Mouse (Mus musculus): Measurements from ENCODE around the gene Shkbp1. TPM values are rescaled to one million over a fixed set of nuclear protein-coding genes. Genes with fewer than 3 reads are reported as not detected.
A peak's percentile ranks its signal among the peaks of the same experiment; 100 is the strongest.

Gene Shkbp1
- polyA plus RNA-seq, 1 experiment = 41.6 TPM

DNA sequence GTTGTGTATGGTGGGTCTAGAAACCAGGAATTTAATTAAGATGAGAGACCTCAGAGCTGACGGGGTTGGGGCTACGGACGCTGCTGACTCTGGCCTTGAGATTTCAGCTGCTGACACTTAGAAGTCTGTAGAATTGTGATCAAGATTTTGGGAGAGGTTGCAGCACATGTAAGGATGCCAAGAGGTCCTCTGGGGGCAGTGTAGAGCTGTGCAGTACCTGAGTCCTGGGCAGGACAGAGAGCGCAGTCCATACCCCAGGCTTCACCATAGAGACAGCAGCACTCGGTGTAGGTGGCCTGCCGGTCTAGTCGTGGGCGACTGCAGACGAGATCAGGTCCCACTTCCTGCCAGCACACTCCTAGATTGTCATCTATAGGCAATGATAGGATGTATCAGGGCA lies 48.3 kb downstream of the Shkbp1 start:
- Histone ChIP-seq H3K27ac (ENCODE audit: insufficient read depth, low read length) (no peak overlapping the region), H3K27me3 (ENCODE audit: control insufficient read depth, insufficient read depth, low read length) (no peaks in the 10 kb centered on the region), H3K4me3 (replicated peaks; ENCODE audit: insufficient read depth, low read depth, low read length) (no peak overlapping the region), H3K4me1 (ENCODE audit: control insufficient read depth, insufficient read depth, low read length) (peaks cover 4% of the 10 kb centered on the region; the same call in 1 of the 2 replicates)
- WGBS = 77% methylated on average over 9 of the region's 9 CpGs
- TF ChIP-seq CTCF (IDR thresholded peaks at IDR 0.05; ENCODE audit: borderline replicate concordance, insufficient read depth, low read depth, low read length) = peak; percentile 33; the same call in 1 of the 2 replicates
- TF ChIP-seq POLR2A (IDR thresholded peaks at IDR 0.05; ENCODE audit: borderline replicate concordance, insufficient read depth, low read length) = no peak
- no peak for DNase-seq

DNA sequence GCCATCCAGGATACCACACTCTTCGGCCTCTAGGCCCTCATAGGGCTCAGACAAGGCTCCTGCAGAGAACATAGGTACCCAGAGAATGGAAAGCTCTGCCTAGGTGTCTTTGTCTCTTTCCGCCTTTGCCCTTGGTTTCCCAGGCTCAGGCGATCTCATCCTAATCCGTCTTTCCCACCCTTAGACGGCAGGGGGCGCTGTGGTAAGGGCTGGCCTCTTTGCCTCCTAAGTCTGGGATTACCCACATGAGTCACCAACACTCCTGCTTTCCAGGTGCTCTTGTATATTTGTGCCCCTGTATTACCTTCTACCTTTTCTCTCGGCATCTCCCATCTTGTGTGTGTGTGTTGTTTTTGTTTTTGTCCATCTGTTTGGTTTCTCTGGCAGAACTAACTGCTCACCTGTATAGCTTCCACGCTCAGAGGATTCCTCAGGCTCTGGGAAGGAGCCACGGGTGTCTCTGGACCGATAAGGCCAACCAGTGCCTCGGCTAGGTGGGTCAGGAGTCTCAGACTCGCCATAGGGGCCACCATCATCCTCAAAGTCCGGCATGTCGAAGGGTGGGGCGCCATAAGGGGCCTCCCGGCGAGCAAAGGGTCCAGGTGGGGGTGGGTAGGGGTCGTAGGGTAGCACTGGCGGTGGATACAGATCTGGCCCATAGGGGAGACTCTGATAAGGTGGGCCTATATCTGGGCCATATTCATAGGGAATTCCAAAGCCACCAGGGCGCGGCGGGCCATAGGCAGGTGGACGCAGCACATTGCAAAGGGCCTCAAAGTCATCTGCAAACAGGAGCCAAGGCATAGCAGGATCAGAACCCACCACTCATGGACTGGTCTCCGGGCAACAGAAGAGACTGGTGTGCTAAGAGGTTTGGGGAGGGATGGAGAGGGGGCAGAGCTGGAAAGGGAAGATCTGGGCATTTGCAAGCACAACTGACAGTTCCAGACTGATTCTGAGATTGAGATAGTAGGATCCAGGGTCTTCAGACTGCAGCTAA lies 49.4 kb downstream of the Shkbp1 start:
- peaks cover 4% of the 10 kb centered on the region; the same call in 1 of the 2 replicates for H3K4me1 ChIP-seq (ENCODE audit: control insufficient read depth, insufficient read depth, low read length)
- no peak overlapping the region for H3K4me3 ChIP-seq (replicated peaks; ENCODE audit: insufficient read depth, low read depth, low read length)
- no peak for TF ChIP-seq POLR2A (IDR thresholded peaks at IDR 0.05; ENCODE audit: borderline replicate concordance, insufficient read depth, low read length)
- peak; percentile 46; the same call in 1 of the 2 replicates for TF ChIP-seq CTCF (IDR thresholded peaks at IDR 0.05; ENCODE audit: borderline replicate concordance, insufficient read depth, low read depth, low read length)
- DNase-seq = no peak
- H3K27ac ChIP-seq (ENCODE audit: insufficient read depth, low read length) = no peak overlapping the region
- H3K27me3 ChIP-seq (ENCODE audit: control insufficient read depth, insufficient read depth, low read length) = no peaks in the 10 kb centered on the region
- WGBS = 76% methylated on average over 24 of the region's 24 CpGs

DNA sequence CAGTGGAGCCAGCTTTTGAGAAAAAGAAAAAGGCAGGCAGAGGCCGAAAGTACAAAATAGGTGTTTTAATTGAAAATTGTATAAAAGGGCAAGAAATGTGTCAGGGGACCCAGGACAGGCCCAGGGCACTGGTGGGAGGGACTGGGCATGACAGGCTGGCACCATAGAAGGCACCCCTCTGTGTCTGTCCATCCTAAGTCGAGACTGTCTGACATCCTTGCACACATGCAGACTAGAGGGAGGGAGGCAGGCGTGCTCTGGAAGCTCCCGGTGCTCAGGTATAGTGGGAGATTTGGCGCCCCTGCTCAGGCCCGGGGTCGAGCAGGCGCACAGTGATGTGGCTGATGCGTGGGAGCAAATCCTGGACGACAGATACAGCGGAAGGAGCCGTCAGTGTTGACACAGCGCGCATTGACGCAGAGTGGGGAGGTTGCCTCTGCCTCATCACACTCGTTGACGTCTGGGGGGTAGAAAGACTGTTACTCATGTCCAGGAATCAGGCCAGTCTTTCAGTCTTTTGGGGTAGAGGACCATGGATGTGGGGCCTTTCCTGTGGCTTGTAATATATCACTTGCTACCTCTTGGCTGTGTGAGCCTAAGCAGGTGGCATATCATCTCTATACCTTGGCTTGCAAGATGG lies 50.6 kb downstream of the Shkbp1 start:
- H3K27ac ChIP-seq (ENCODE audit: insufficient read depth, low read length) = no peak overlapping the region
- TF ChIP-seq CTCF (IDR thresholded peaks at IDR 0.05; ENCODE audit: borderline replicate concordance, insufficient read depth, low read depth, low read length) = no peak
- no peak for TF ChIP-seq POLR2A (IDR thresholded peaks at IDR 0.05; ENCODE audit: borderline replicate concordance, insufficient read depth, low read length)
- 80% methylated on average over 17 of the region's 17 CpGs for WGBS
- H3K27me3 ChIP-seq (ENCODE audit: control insufficient read depth, insufficient read depth, low read length) = no peaks in the 10 kb centered on the region
- no peak for DNase-seq
- no peaks in the 10 kb centered on the region for H3K4me1 ChIP-seq (ENCODE audit: control insufficient read depth, insufficient read depth, low read length)
- no peak overlapping the region for H3K4me3 ChIP-seq (replicated peaks; ENCODE audit: insufficient read depth, low read depth, low read length)

DNA sequence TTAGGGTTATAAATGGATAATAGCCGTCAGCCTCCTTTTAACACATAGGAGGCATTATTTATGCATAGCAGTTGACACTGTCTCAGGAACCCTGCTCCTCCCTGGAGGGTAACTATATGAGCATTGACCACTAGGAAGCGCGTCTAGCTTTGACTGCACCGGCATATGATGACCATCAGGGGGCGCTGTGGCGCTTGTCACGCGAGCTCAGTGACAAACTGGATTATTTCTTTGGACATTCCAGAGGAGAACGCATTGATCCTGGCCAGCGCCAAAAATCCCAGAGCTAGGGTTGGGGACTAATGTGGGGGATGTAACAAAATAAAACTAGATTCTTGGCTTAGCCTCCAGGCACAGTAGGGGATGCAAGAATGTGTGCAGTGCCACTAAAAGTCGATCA lies 53.6 kb downstream of the Shkbp1 start:
- Histone ChIP-seq H3K27ac (ENCODE audit: insufficient read depth, low read length) (no peak overlapping the region), H3K27me3 (ENCODE audit: control insufficient read depth, insufficient read depth, low read length) (no peaks in the 10 kb centered on the region), H3K4me3 (replicated peaks; ENCODE audit: insufficient read depth, low read depth, low read length) (no peak overlapping the region), H3K4me1 (ENCODE audit: control insufficient read depth, insufficient read depth, low read length) (peaks cover 5% of the 10 kb centered on the region)
- TF ChIP-seq CTCF (IDR thresholded peaks at IDR 0.05; ENCODE audit: borderline replicate concordance, insufficient read depth, low read depth, low read length) (peak; percentile 94), POLR2A (IDR thresholded peaks at IDR 0.05; ENCODE audit: borderline replicate concordance, insufficient read depth, low read length) (no peak)
- peak; percentile 70 to 76 for DNase-seq
- WGBS = 4% methylated on average over 11 of the region's 11 CpGs

DNA sequence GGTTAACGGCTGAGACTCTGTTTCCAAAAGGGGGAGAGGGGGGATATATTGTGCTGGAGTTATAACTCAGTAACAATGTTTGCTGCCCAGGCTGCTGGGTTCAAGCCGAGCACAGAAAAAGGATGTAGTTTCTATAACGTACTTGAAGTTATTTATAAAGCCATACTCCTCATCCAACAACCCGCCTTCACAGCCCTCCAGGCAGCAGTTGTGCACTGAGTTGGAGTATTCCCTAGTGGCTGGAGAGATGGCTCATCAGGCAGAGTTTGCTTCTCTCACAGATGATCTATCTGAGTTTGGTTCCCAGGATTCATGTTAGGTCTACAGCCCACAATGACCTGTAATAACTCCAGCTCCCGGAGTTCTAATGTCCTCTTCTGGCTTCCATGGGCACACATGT lies 55.0 kb downstream of the Shkbp1 start:
- 73% methylated on average over 5 of the region's 5 CpGs for WGBS

DNA sequence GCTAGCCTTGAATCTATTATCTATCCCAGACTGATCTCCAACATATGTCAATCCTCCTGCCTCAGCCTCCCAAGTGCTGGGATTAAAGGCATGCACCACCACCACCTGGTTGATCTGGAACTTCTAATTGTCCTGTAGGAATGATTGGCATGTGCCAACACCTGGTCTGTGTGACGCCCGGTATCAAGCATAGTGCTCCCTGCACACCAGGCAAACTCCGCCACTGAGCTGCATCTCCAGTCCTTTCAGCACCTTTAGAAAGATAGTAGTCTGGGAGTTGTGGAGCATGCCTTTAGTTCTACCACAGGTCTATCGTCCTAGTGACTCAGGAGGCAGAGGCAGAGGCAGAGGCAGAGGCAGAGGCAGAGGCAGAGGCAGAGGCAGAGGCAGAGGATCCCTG lies 55.5 kb downstream of the Shkbp1 start:
- Histone ChIP-seq H3K4me1 (ENCODE audit: control insufficient read depth, insufficient read depth, low read length) (peaks cover 5% of the 10 kb centered on the region), H3K27me3 (ENCODE audit: control insufficient read depth, insufficient read depth, low read length) (no peaks in the 10 kb centered on the region), H3K4me3 (replicated peaks; ENCODE audit: insufficient read depth, low read depth, low read length) (no peak overlapping the region), H3K27ac (ENCODE audit: insufficient read depth, low read length) (no peak overlapping the region)
- 90% methylated on average over 4 of the region's 4 CpGs for WGBS
- TF ChIP-seq CTCF (IDR thresholded peaks at IDR 0.05; ENCODE audit: borderline replicate concordance, insufficient read depth, low read depth, low read length) (no peak), POLR2A (IDR thresholded peaks at IDR 0.05; ENCODE audit: borderline replicate concordance, insufficient read depth, low read length) (no peak)
- no peak for DNase-seq

More for the DNA sequence above, 55.0 kb downstream of the Shkbp1 start:
- TF ChIP-seq CTCF (IDR thresholded peaks at IDR 0.05; ENCODE audit: borderline replicate concordance, insufficient read depth, low read depth, low read length) = no peak
- no peak for TF ChIP-seq POLR2A (IDR thresholded peaks at IDR 0.05; ENCODE audit: borderline replicate concordance, insufficient read depth, low read length)
- Histone ChIP-seq H3K27me3 (ENCODE audit: control insufficient read depth, insufficient read depth, low read length) (no peaks in the 10 kb centered on the region), H3K4me3 (replicated peaks; ENCODE audit: insufficient read depth, low read depth, low read length) (no peak overlapping the region), H3K27ac (ENCODE audit: insufficient read depth, low read length) (no peak overlapping the region), H3K4me1 (ENCODE audit: control insufficient read depth, insufficient read depth, low read length) (peaks cover 5% of the 10 kb centered on the region)
- no peak for DNase-seq

DNA sequence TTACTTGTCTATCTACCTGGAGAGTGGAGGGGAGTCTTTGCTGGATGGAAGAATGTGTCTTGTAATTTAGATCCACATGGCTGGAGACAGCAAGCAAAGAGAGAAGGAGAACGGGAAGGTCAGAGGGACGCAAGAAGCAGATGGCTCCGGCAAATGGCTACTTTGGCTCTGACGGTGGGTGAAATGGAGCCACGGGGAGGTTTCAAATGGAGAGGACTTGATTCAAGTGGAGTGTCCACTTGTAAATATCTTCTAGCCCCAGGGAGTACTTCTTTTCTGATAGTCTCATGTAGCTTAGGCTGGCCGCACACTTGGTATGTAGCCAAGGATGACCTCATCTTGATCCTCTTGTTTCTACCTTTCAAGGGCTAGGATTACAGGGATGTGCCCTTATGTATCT lies 57.0 kb downstream of the Shkbp1 start:
- no peak for TF ChIP-seq POLR2A (IDR thresholded peaks at IDR 0.05; ENCODE audit: borderline replicate concordance, insufficient read depth, low read length)
- peaks cover 5% of the 10 kb centered on the region for H3K4me1 ChIP-seq (ENCODE audit: control insufficient read depth, insufficient read depth, low read length)
- H3K27ac ChIP-seq (ENCODE audit: insufficient read depth, low read length) = peak overlapping the region; percentile 14; the same call in 1 of the 2 replicates
- H3K4me3 ChIP-seq (replicated peaks; ENCODE audit: insufficient read depth, low read depth, low read length) = peak overlapping the region; percentile 29
- no peaks in the 10 kb centered on the region for H3K27me3 ChIP-seq (ENCODE audit: control insufficient read depth, insufficient read depth, low read length)
- peak; percentile 60 to 65 for DNase-seq
- 13% methylated on average over 6 of the region's 6 CpGs for WGBS

All from cerebellum, adult 2 months (tissue).